Mouse (Mus musculus): ENCODE results near the gene Ablim1.

GRCm38 (mm10) chr19:57221684-57222235 lies 93.0 kb downstream of the Ablim1 start:
- no peak for TF ChIP-seq POLR2A (IDR thresholded peaks at IDR 0.05; ENCODE audit: insufficient read depth, low read depth, low read length)
- TF ChIP-seq CTCF (IDR thresholded peaks at IDR 0.05; ENCODE audit: insufficient read depth, low read depth, low read length): no peak
